Mouse (Mus musculus): ENCODE measurements around the gene Mblac1.
"Not testable (repeated sequence)": the region's sequence is repeated elsewhere in the genome, so short reads cannot be mapped to it uniquely, and the experiment has no call there.

Mblac1 gene

DNA sequence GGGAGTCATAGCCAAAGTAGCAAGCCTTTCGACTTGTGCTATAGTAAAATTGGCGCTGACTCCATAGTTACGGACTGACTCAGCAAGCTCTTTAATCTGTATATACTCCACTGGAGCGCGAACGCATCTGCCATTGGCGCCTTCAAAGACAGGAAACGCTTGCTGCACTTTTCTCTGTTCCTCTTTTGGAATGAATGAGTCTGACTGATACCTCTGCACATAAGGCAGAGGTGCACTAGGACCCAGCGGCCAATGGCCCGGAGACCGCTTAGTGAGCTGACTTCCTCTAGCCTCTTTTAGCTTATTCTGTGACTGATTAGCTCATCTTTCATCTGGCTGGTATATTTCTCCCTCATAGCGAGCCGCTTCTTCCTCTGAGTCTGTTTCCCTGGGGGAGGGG is 22.5 kb downstream of the Mblac1 start:
- not testable (repeated sequence) for DNase-seq (ENCODE audit: low spot score)

DNA sequence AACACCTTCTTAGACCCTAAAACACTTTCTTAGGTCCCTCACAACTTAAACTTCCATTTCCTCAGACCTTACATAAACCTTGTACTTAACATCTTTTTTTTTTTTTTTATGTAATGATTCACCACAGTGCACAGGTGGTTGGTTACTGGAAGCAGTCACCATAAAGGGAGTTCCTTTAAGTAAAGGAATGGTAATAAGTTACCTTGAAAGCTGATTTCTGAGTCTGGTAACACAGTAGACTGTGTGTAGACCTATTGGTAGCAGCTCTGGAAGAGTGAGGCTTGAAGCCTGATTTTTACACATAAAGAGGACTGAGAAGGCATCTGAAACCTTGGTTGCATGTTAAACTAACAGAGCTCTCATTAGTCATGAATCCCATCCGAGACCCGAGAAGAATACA is 25.8 kb downstream of the Mblac1 start:
- no peak for DNase-seq (ENCODE audit: low spot score)

GRCm38 (mm10) chr5:138222111-138222510 is 28.0 kb downstream of the Mblac1 start:
- peak; percentile 90 for DNase-seq (ENCODE audit: low spot score)

DNA sequence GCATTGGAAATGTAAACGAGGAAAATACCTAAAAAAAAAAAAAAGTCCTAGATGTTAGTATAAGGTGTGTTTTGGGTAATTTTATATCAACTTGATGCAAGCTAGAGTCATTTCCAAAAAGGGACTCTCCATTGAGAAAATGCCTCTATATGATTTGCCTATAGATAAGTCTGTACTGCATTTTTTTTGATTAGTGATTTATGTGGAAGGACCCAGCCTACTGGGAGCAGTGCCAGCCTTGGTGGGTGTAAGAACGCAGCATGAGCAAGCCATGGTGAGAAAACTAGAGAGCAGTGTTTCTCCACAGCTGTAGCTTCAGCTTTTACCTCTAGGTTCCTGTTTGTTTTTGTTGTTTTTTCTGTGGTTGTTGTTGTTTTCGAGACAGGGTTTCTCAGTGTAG is 29.2 kb downstream of the Mblac1 start:
- DNase-seq (ENCODE audit: low spot score) = no peak

- DNase-seq (ENCODE audit: low spot score) = no peak
These were observed 31.6 kb downstream of the Mblac1 start, which contains the start of gene Nxpe5 for GRCm38 (mm10) chr5:138225700-138226099. Nxpe5 (plus strand) TSS chr5:138225898.

- no peak for DNase-seq (ENCODE audit: low spot score)
These were observed 32.4 kb downstream of the Mblac1 start for GRCm38 (mm10) chr5:138226491-138226890.

DNA sequence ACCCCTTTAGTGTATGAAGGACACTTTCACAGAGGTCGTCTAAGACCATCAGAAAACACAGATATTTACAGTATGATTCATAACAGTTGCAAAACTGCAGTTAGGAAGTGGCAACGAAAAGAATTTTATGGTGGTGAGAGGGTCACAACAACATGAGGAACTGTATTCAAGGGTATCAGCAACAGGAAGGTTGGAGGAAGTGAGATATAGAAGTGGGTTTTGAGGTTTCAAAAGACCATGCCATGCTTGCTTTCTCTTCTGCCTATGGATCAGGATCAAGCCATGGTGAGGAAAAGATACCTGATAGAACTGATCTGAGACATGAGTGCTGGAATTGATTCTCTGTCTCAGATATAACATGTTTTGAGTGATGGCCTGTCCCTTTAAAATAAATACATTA is 33.3 kb downstream of the Mblac1 start:
- DNase-seq (ENCODE audit: low spot score) = no peak

DNA sequence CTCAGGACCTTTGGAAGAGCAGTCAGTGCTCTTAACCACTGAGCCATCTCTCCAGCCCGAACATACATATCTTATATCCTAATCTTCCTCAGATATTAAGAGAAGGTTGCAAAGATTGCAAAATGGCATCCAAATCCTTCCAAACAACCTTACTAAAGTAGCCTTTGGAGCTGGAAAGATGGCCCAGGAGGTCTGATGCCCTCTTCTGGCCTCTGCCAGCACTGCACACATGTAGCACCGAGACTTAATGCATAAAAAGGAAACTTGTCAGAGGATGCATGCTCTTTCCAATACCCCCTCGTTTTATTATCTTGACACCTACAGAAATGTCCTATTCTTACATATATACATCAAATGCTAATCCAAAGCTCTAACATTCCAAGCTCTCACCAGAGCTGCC is 33.9 kb downstream of the Mblac1 start:
- DNase-seq (ENCODE audit: low spot score) = peak; percentile 22

- DNase-seq (ENCODE audit: low spot score) = no peak
These were observed 35.4 kb downstream of the Mblac1 start for GRCm38 (mm10) chr5:138229511-138229910.

- DNase-seq (ENCODE audit: low spot score) = no peak
These were observed 39.7 kb downstream of the Mblac1 start for GRCm38 (mm10) chr5:138233778-138234177.

GRCm38 (mm10) chr5:138234224-138234623 is 40.1 kb downstream of the Mblac1 start:
- no peak for DNase-seq (ENCODE audit: low spot score)

DNA sequence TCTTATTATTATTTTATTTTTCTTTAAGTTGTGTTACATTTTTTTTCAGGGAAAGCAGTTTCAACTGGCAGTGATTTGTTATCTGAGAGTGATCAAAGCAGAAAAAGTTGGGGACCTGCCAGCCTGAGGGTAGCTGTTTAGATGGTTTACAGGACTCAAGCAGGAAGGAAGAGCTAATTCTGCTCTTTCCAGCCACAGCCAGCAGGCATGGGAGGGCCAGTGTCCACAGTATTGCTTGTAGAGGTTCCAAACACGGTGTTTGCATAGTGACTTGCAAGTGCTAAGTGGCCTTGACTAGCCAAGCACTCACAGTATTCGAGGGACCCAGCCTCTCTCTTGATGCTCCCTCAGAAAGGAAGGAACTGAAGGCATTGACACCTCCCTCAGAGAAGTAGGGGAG is 47.4 kb downstream of the Mblac1 start:
- no peak for DNase-seq (ENCODE audit: low spot score)
